Mouse (Mus musculus): Measurements from ENCODE around the gene Olfr153. TPM values are rescaled to one million over a fixed set of nuclear protein-coding genes. Genes with fewer than 3 reads are reported as not detected.

Olfr153 gene
- polyA plus RNA-seq, 1 experiment from 2014 or later = not detected

Other genes starting within 250 kb of the Olfr153 start
- not detected in 2 replicates for gene Olfr1118, start 224.2 kb upstream of the Olfr153 start, polyA plus RNA-seq (2015; fragmentation: Nextera tagmentation; extraction: Ambion mirVana)
- not detected in 2 replicates for gene Olfr1120, start 177.0 kb upstream of the Olfr153 start, polyA plus RNA-seq (2015; fragmentation: Nextera tagmentation; extraction: Ambion mirVana)
- not detected in 2 replicates for gene Olfr1121, start 161.9 kb upstream of the Olfr153 start, polyA plus RNA-seq (2015; fragmentation: Nextera tagmentation; extraction: Ambion mirVana)
- not detected in 2 replicates for gene Olfr1122, start 145.9 kb upstream of the Olfr153 start, polyA plus RNA-seq (2015; fragmentation: Nextera tagmentation; extraction: Ambion mirVana)
- not detected in 2 replicates for gene Olfr1123, start 115.2 kb upstream of the Olfr153 start, polyA plus RNA-seq (2015; fragmentation: Nextera tagmentation; extraction: Ambion mirVana)
- gene Olfr1124, start 101.5 kb upstream of the Olfr153 start, polyA plus RNA-seq (2015; fragmentation: Nextera tagmentation; extraction: Ambion mirVana) = 0.14 TPM in 1 of 2 replicates, not detected in the other
- gene Olfr1126, start 77.8 kb upstream of the Olfr153 start, polyA plus RNA-seq (2015; fragmentation: Nextera tagmentation; extraction: Ambion mirVana) = not detected in 2 replicates
- not detected in 2 replicates for gene Pramel7, start 34.7 kb upstream of the Olfr153 start, polyA plus RNA-seq (2015; fragmentation: Nextera tagmentation; extraction: Ambion mirVana)
- not detected in 2 replicates for gene Pramel6, start 25.2 kb upstream of the Olfr153 start, polyA plus RNA-seq (2015; fragmentation: Nextera tagmentation; extraction: Ambion mirVana)
- not detected in 2 replicates for gene Olfr1128, start 13.7 kb downstream of the Olfr153 start, polyA plus RNA-seq (2015; fragmentation: Nextera tagmentation; extraction: Ambion mirVana)
- not detected in 2 replicates for gene Olfr1129, start 42.1 kb downstream of the Olfr153 start, polyA plus RNA-seq (2015; fragmentation: Nextera tagmentation; extraction: Ambion mirVana)
- not detected in 2 replicates for gene Olfr1130, start 74.4 kb downstream of the Olfr153 start, polyA plus RNA-seq (2015; fragmentation: Nextera tagmentation; extraction: Ambion mirVana)
- not detected in 2 replicates for gene Olfr1131, start 95.3 kb downstream of the Olfr153 start, polyA plus RNA-seq (2015; fragmentation: Nextera tagmentation; extraction: Ambion mirVana)
- not detected in 2 replicates for gene Olfr1132, start 105.7 kb downstream of the Olfr153 start, polyA plus RNA-seq (2015; fragmentation: Nextera tagmentation; extraction: Ambion mirVana)
- not detected in 2 replicates for gene Olfr1133, start 115.6 kb downstream of the Olfr153 start, polyA plus RNA-seq (2015; fragmentation: Nextera tagmentation; extraction: Ambion mirVana)
- gene Olfr1134, start 126.7 kb downstream of the Olfr153 start, polyA plus RNA-seq (2015; fragmentation: Nextera tagmentation; extraction: Ambion mirVana) = not detected in 2 replicates
- not detected in 2 replicates for gene Olfr1135, start 141.9 kb downstream of the Olfr153 start, polyA plus RNA-seq (2015; fragmentation: Nextera tagmentation; extraction: Ambion mirVana)
- gene Olfr1136, start 162.2 kb downstream of the Olfr153 start, polyA plus RNA-seq (2015; fragmentation: Nextera tagmentation; extraction: Ambion mirVana) = not detected in 2 replicates
- gene Olfr1137, start 181.4 kb downstream of the Olfr153 start, polyA plus RNA-seq (2015; fragmentation: Nextera tagmentation; extraction: Ambion mirVana) = 0.29 TPM in 1 of 2 replicates, not detected in the other
- gene Olfr1138, start 208.2 kb downstream of the Olfr153 start, polyA plus RNA-seq (2015; fragmentation: Nextera tagmentation; extraction: Ambion mirVana) = not detected in 2 replicates
- not detected in 2 replicates for gene Olfr1140, start 212.0 kb downstream of the Olfr153 start, polyA plus RNA-seq (2015; fragmentation: Nextera tagmentation; extraction: Ambion mirVana)
- gene Olfr1141, start 222.2 kb downstream of the Olfr153 start, polyA plus RNA-seq (2015; fragmentation: Nextera tagmentation; extraction: Ambion mirVana) = not detected in 2 replicates
- not detected in 2 replicates for gene Olfr152, start 247.7 kb downstream of the Olfr153 start, polyA plus RNA-seq (2015; fragmentation: Nextera tagmentation; extraction: Ambion mirVana)

Data from embryonic facial prominence, embryonic 13.5 days (tissue).